Mouse (Mus musculus) thymus, postnatal 25 days (tissue): ENCODE results near the gene Ltk.
"Not testable (repeated sequence)": the region's sequence is repeated elsewhere in the genome, so short reads cannot be mapped to it uniquely, and the experiment has no call there.

ENCODE experiments used
- DNase-seq: peaks from one replicate; pipeline ENCODE4 v3.0.0; 2022

Gene Ltk

DNA sequence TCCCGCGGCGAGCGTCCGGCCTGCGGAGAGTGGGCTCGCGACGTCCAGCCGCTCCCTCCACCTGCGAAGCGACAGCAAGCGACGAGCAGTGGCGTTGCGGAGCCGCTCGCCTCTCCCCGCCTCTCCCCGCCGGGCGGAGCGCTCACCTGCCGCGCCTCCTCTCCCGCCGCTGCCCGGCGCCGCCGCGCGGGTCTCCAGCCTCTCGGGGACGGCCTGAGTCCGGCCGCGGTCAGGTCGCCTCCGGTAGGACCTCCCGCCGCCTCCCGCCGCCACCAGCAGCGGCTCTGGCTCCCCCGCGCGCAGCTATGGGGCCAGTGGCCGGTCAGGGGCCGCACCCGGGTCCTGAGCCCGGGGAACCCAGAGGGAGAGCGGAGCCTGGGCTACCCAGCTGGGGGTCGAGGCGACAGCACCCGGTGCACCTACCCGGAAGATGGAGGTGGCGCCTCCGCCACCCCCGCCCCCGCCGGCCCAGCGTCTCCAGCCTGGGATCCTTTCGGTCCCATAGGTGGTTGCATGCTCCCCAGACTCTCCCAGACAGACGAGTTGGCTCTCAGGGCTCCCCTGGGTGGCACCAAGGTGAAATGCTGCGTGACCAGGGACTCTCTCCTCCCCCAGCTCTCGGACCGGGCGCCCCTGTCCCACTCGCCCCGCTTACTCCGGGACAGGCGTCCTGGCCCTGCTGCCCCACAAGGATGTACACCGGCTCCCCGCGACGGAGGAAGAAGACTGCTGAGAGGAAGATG is 2.0 kb downstream of the Ltk start:
- peak; percentile 50 for DNase-seq

DNA sequence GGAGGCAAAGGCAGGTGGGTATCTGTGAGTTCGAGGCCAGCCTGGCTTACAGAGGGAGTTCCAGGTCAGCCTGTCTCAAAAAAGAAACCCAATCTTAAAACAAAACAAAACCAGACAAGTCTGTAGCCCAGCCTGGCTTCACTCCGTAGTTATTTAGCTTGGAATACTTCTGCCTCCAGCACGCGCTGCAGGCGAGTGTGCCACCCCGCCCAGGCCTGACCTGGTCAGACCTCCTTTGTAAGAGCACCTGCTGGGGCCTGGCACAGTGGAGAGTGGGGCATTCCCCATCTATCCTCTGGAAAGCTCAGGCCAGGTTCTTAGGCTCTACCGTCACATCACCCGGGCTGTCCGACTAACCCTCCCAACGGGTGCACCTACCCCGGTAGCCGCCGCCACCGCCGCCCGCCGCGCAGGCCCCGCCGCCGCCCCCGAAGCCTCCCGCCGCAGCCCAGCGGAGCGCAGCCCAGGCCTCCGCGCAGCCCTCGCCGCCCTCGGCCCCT is 2.6 kb downstream of the Ltk start:
- peak; percentile 7 for DNase-seq

DNA sequence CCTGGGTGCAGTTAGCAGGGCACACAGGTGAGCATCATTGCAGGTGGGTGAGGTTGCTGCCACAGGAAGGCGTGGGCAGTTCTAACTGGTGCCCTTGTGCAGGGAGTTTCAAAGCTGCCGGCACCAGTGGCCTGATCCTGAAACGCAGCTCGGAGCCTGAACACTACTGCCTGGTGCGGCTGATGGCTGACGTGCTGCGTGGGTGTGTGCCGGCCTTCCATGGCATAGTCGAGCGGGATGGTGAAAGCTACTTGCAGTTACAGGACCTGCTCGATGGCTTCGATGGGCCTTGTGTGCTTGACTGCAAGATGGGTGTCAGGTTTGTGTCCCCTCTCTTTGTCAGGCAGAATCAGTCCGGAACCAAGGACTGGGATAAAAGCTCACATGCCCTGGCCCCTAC is 11.0 kb downstream of the Ltk start:
- no peak for DNase-seq

DNA sequence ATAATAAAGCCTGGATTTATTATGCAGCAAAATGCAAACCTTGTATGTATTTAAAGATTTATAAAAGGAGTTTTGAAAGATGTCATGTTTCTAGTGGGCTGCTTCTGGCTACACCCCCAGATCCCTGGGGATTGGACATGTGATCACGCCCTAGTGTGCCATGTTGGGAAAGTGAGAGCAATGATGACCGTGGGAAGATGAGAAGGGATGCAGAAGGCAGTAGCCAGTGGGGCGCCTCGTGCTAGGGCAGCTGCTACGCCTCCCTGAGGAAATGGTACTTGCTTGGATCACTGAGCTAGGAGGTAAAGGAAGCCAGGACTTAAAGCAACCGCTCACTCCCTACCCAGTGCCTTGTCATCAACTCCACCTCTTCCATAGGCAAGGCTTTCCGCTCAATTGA is 12.7 kb downstream of the Ltk start:
- no peak for DNase-seq

DNA sequence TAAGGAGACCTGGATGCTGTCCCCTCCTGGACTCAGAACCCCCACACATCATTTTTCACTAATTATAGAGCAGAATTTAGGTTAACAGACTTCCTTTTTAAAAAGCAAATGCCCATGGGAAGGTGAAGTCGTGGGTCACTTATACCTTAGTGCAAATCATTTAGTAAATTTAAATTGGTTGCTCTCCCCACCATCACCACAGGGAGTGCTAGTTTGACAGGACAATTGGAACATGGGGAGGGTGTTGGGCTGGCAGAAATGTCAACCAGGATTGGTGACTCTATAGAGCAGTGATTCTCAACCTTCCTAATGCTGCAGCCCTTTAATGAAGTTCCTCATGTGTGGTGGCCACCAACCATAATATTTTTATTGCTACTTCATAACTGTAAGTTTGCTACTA is 14.9 kb downstream of the Ltk start:
- DNase-seq = no peak

DNA sequence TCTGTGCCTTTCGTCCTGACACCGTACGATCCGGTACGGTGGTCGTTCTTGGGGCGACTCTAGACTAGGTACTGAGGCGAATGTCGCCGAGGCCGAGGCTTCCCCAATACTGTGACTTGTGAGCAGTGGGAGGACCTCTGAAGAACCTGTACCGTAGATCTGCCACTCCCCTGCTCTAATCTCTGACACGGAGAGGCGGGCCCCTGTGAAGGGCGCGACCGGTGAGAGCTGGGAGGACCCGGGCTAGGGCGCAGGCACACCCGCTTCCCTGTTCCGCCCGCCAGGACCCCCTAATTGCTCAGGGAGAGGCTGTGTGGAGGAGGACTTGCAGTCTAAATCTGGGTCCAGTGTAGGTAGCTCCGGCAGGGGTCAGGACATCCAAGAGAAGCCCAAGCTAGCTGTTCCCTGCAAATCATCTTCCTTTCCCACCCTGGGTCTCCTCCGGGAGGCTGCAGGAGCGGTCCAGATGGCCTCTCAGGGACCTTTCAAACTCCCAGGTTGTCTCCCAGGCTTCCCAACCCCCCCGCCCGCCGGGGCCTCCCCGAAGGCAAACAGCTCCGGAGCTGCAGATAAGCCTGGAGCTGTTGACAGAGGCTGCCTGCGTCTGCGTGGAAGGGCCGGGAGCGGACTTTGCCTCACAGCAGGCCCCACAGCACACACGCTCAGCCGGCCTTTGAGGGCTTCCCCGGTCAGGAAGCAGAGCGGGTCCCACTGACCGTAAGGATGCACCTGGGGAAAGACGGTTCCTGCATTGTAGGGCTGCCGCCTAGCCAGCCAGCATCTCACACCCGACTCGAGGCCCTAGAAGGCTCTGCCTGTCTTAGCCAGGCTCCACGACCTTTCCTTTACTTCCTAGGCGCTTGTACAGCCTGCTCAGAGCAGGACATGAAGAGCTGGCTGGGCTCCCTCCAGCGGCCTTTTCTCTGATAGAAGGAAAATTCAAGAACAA is 15.8 kb downstream of the Ltk start:
- DNase-seq = peak; percentile 18

DNA sequence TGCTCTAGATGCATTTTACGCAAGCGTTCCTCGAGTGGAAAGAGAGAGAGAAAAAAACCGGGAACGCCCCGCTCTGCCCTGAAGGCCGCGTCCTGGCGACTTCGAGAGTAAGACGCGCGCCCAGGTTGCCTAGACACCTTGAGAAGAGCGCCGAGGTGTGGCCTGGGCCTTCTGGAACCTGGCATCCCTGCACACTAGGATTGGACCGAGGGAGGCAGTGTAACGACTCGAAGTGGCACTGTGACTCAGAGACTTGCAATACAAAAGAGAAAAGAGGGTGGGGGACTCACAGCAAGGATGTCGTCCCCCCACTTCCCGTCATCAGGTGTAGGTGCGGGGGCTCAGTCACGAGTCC is 16.4 kb downstream of the Ltk start:
- DNase-seq = no peak

DNA sequence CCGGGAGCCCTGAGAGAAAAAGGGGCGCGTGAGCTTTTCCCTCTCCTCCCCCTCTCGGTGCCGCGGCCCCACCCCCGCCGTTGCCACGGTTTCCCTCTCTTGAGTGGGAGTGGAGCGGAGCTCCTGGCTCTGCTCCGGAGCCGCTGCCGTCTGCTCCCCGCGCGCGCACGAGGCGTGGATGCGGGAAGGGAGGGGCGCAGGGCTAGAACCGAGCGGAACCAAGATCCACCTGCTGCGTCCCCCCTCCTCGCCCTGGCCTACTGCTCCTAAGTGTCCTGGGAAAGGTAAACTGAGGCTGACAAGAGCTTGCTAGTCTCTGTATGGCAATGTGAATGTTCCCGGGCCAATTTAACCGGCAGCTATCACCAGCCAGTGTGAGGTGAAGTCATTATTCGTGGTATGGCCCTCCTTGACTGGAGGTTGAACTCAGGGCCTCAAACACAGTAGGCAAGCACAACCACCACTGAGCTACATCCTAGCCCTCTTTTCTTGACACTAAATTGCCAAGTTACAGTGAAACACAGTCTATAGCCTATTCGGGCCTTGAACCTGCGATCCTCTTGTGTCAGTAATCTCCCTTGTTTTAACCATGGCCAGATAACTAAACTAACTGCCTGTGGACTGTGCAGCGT is 16.9 kb downstream of the Ltk start:
- DNase-seq = no peak

DNA sequence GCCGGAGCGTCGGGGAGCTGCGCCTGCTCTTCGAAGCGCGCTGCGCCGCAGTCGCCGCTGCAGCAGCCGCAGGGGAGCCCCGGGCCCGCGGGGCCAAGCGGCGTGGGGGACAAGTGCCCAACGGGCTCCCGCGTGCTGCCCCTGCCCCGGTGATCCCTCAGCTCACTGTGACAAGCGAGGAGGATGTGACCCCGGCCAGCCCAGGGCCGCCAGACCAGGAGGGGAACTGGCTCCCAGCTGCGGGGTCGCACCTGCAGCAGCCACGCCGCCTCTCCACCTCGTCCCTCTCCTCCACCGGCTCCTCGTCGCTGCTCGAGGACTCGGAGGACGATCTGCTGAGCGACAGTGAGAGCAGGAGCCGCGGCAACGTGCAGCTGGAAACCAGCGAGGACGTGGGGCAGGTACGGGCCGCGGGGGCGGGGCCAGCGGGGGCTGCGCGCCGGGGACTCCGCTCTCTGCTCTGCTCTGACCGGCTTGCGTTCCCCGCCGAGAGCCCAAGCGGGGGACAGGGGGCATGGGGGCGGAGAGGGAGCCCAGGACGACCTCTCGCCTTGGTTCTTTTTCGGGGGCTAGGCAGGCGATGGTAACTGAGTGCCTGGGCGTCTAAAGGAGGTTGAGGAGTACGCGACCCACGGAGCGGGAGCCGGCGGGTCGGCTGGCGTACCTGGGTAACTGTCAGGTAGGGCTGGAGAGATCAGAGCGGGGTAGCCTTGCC is 17.6 kb downstream of the Ltk start:
- peak; percentile 67 for DNase-seq

DNA sequence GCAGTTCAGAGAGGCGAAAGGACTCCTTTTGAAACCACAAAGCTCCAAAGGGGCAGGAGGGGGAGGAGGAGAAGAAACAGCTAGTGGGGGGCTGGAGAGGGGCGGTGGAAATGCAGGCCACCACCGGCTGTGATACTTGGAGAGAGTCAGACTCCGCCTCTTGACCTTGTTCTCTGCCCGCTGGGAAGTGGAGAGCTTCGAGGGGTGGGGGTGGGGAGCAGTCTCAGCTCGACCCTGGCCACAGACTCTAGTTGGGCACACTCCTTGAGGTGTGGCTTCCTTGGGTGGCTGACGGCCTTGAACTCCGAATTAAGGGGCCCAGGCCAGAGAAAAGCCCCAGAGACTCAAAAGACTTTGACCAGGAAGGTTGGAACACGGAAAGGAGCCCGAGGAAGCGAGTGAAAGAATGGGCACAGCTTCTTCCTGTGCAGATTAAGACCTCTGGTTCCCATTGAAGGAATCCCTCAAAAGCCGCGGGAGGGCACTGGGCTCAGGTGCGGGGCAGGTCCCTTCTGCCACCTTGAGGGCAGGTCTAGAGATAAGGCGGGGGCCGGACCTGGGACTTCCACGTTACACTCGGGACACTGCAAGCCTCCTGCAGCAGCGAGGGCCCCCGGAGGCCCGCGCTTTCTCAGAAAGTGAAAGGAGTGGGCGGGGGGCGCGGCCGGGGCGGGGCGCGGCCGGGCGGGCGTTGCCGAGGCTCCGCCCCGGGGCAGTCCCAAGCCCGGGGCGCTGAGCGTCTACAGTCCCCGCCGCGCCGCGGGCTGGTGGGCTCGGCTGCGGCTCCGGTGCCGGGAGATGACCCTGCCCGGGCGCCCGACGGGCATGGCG is 18.4 kb downstream of the Ltk start, which contains the start of gene Itpka:
Itpka (plus strand) TSS at position 757 of the 831 bp plus-strand sequence.
- peak; percentile 79 for DNase-seq

DNA sequence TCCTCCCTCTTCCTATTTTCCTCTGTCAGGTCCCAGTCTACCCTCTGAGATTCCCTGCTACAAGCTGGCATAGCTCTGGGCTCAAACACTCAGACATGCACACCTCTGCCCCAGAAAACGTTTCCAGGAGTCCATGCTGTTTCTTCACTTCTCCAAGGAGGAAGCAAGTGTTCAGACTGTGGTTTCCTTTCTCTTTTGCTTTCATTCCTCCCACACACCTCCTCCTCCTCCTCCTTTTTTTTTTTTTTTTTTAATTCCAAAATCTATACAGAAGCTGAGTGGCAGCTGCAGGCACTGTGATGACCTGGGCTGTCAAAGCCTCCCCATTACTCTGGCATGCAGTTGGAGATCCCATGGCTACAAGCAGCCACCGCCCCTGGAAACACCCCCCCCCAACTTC is 19.7 kb downstream of the Ltk start:
- no peak for DNase-seq

DNA sequence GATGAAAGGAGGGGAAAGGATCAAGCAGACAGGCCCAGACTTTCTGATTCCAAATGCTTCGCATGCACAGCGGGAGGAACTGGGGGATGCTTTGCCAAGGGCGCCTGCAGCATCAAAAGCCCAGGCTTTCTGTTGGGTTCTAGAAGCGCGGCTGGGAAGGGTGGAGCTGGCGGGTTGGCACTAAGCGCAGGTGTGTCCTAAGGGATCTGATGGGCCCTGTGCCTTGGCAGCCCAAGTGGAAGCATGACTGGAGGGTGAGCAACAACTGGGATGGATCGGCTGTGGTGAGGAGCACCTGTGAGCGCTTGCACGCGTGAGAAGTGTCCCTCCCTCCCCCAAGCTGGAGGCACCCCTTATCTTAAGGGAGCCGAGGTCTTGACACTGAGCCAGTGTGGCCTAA is 23.1 kb downstream of the Ltk start:
- DNase-seq = no peak

DNA sequence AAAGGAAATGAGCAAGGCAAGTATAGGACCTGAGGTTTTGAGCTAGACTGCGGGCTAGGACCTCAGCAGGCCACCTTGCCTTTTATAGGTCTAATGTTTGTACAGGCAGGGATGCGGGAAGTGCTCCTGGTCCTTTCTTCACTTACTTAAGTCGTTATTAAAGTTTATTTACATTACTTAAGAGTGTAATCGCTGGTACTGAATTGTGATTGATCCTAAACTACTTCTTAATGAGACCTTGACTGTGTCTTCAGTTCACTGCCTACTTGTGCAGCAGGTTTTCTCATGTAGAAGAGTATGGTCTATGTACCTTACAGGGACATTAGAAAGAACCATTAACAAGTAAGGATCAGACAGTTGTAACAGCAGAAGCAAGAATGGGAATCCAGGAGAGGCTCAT is 29.5 kb downstream of the Ltk start:
- no peak for DNase-seq

DNA sequence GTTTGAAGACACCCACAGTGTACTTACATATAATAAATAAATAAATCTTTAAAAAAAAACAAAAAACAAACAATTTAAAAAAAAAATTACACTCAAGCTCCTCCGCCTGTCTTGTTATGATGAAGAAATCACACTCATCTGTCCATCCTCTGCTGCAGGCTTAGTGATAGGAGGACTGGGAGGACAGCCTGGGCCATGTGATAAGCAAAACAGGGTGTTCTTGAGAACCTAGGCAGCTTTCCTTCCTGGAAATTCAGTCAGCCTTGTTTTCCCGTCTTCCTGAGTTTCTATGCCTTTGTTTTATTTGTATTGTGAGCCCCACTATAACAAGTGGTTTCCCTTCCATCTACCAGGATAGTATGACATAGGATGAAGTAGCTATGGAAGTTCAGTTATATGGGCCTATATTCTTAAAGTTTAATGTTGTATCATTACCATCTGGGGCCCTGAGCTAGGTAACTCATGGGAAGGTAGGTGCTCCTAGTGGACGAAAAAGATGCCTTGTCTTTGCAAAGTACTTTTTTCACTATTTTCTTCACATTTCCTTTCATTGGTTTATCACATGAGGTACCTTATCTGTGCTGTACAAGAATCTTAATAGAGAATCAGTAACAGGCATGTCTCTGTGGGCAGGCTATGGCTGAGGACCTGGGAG is 32.3 kb downstream of the Ltk start:
- DNase-seq = no peak

DNA sequence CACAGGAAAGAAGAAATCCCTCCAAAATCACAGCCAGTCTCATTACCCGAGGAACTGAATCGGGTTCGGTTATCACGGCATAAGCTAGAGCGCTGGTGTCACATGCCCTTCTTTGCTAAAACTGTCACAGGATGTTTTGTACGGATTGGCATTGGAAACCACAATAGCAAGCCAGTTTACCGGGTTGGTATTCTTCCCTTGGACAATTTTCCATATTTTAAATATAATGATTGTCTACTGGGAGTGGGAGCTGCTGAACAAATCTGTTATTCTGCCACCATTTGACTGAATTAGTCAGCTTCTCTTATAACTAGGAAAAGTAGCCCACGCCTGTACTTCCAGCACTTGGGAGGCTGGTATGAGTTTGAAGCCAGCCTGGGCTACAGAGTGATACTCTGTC is 39.2 kb downstream of the Ltk start:
- DNase-seq = no peak

DNA sequence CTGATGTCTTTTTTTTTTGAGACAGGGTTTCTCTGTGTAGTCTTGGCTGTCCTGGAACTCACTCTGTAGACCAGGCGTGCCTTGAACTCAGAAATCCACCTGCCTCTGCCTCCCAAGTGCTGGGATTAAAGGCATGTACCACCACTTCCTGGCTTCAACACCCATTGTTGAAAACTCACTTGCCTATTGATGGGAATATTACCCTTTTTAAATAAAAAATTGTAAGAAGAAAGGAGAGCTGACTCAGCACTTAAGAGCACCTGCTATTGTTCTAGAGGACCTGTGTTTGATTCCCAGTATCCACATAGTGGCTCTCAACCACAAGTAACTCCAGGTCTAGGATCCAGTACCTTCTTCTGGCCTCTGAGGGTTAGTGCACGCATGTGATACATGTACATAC is 44.4 kb downstream of the Ltk start:
- not testable (repeated sequence) for DNase-seq

DNA sequence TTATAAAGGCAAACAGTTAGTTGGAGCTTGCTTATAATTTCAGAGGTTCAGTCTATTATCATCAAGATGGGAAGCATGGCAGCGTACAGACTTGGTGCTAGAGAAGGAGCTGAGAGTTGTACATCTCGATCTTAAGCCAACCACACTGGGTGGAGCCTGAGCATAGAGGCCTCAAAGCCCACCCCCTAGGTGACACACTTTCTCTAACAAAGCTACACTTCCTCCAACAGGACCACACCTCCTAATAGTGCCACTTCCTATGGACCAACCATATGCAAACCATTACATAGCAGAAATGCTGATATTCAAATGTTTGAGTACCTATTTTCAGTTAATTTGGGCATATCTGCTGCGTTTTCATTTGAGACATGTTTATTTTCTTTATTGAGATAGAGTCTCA is 50.2 kb downstream of the Ltk start:
- no peak for DNase-seq

DNA sequence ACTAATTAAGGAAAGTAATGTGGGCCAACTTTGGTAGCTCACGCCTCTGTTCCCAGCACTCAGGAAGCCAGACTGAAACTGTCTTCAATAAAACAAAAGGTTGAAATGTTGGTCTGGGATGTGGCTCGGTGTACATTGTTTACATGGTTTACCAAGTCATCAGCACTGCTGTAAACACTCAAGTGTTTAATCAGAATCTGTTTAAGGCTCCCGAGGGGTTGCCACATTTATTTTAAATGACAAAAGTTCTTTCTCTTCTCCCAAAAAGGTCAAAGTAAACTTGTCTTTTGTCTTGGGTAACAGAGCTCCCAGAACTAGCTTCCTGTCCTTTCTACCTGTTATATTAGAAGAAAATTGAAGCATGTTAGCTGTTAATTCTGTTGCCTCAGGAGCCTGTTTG is 52.6 kb downstream of the Ltk start:
- no peak for DNase-seq

DNA sequence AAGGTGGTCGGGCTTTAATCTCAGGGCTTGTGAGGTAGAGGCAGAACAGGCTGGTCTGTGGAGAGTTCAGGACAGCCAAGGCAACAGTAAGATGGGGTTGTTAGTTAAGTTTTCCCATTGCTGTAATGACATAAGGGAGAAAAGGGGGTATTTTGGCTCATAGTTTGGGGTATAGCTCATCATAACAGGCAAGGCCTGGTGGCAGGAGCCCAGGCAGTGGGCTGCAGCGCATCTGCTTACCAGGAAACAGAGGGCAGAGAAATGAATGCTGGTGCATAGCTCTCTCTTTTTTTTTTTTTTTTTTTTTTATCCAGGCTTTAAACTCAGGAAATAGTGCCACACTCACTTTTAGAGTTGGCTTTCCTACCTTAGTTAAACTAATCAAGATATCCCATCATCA is 57.1 kb downstream of the Ltk start:
- DNase-seq = no peak
